13 mouse cellular contexts compared by ENCODE assay signal in the genomic region with DNA sequence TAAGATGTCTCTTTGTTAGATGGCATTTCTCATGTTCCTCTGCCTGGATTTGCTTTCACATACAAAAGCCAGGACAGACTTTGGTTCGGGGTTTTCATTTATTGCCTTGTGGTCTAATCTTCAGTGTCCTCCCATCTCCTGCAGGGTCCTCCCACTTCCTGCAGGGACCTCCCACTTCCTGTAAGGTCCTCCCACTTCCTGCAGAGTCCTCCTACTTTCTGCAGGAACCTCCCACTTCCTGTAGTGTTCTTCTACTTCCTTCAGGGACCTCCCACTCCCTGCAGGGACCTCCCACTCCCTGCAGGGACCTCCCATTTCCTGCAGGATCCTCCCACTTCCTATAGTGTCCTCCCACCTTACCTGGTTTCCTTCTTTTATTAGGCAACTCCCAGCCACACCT.
A peak's percentile ranks its signal among the peaks of the same experiment; 100 is the strongest.
DNase-seq lines count a peak whose midpoint lies in the region; ATAC-seq and TF ChIP-seq lines count a peak whose summit lies in the region.
"Had no signal": no experiment of that assay in that cellular context is flagged by ENCODE, and none has a peak within 500 bp of the region (broad histone marks: within the 10 kb centered on the region; RNA-seq: fewer than 3 reads in every experiment).

No protein-coding gene starts in this region.

- H3K4me3 ChIP-seq in liver, postnatal 0 days (ENCODE audit: low read depth, low read length): no peak overlapping the region
- no peak overlapping the region for H3K4me3 ChIP-seq in liver, embryonic 12.5 days
- H3K4me3 ChIP-seq: erythroblast, embryonic 14.5 days; heart, embryonic 13.5 days; hindbrain, embryonic 15.5 days had no signal

- H3K27me3 ChIP-seq in liver, postnatal 0 days (ENCODE audit: insufficient read depth, low read length): no peaks in the 10 kb centered on the region
- no peaks in the 10 kb centered on the region for H3K27me3 ChIP-seq in liver, embryonic 12.5 days (replicated peaks)
- H3K27me3 ChIP-seq: heart, embryonic 13.5 days; hindbrain, embryonic 15.5 days had no signal

- no peak for TF ChIP-seq EP300 in liver, postnatal 0 days (IDR thresholded peaks at IDR 0.05; ENCODE audit: low read depth)

- no peak for TF ChIP-seq CTCF in liver, postnatal 0 days (IDR thresholded peaks at IDR 0.05; ENCODE audit: low read depth)

- no peak overlapping the region for H3K27ac ChIP-seq in liver, postnatal 0 days (ENCODE audit: low read depth)
- no peak overlapping the region for H3K27ac ChIP-seq in liver, embryonic 12.5 days
- H3K27ac ChIP-seq: heart, embryonic 13.5 days; hindbrain, embryonic 15.5 days had no signal

- no peaks in the 10 kb centered on the region for H3K9me3 ChIP-seq in liver, postnatal 0 days (ENCODE audit: low read length)
- H3K9me3 ChIP-seq in liver, embryonic 12.5 days (replicated peaks): no peaks in the 10 kb centered on the region
- H3K9me3 ChIP-seq: heart, embryonic 13.5 days; hindbrain, embryonic 15.5 days had no signal

- peaks cover 30% of the 10 kb centered on the region for H3K36me3 ChIP-seq in liver, postnatal 0 days (replicated peaks; ENCODE audit: insufficient read depth, low read length)
- peaks cover 14% of the 10 kb centered on the region for H3K36me3 ChIP-seq in liver, embryonic 12.5 days

- ATAC-seq in liver, postnatal 0 days: peak; percentile 51; the same call in 1 of the 2 replicates
- ATAC-seq in liver, embryonic 12.5 days: no peak

- H3K4me2 ChIP-seq in liver, postnatal 0 days (ENCODE audit: low read depth, low read length): no peak overlapping the region
- H3K4me2 ChIP-seq in liver, embryonic 12.5 days: no peak overlapping the region
- H3K4me2 ChIP-seq: heart, embryonic 13.5 days; hindbrain, embryonic 15.5 days had no signal

- WGBS in liver, postnatal 0 days (ENCODE audit: insufficient replicate concordance): 50% methylated on average over 1 of the region's 1 CpGs
- 38% methylated on average over 1 of the region's 1 CpGs for WGBS in liver, embryonic 12.5 days (ENCODE audit: insufficient replicate concordance)

- H3K4me1 ChIP-seq in liver, postnatal 0 days (ENCODE audit: insufficient read depth): no peaks in the 10 kb centered on the region
- H3K4me1 ChIP-seq in liver, embryonic 12.5 days: no peaks in the 10 kb centered on the region
- H3K4me1 ChIP-seq: hindbrain, embryonic 15.5 days had no signal

- H3K9ac ChIP-seq in liver, postnatal 0 days (replicated peaks): no peak overlapping the region
- H3K9ac ChIP-seq in liver, embryonic 12.5 days: no peak overlapping the region
- H3K9ac ChIP-seq: heart, embryonic 13.5 days; hindbrain, embryonic 15.5 days had no signal

- DNase-seq in liver, postnatal 0 days: peak; percentile 20
- peak; percentile 24 for DNase-seq in CD4-positive, CD25-positive, alpha-beta regulatory T cell, adult 2 months (ENCODE audit: low read depth, low spot score)
- peak; percentile 88 for DNase-seq in R1 (ENCODE audit: low read depth, low spot score)
- DNase-seq in naive thymus-derived CD4-positive, alpha-beta T cell, adult 2 months (ENCODE audit: low read depth): peak; percentile 5
- DNase-seq in frontal cortex, postnatal 10 days (ENCODE audit: low spot score in 2 of 2): no peak
- DNase-seq in adrenal gland, adult (ENCODE audit: inconsistent age in 2 of 2, low spot score in 1 of 2): no peak
- DNase-seq: adrenal gland, postnatal 36 days; cerebellum, adult 11 months; kidney, postnatal 10 days had no signal

Comparison
In these comparisons a context has a peak if more than half of its experiments do, and no peak if none do; other contexts are left out.
1. DNase-seq: peak in liver, postnatal 0 days (single experiment), CD4-positive, CD25-positive, alpha-beta regulatory T cell, adult 2 months (single experiment), R1 (single experiment) and naive thymus-derived CD4-positive, alpha-beta T cell, adult 2 months (single experiment); none in frontal cortex, postnatal 10 days (0 of 2) and adrenal gland, adult (0 of 2).